Mouse (Mus musculus) right cerebral cortex, postnatal 14 days (tissue): ENCODE data around the gene Aco1.

Experiments used
- DNase-seq: peaks from one replicate; pipeline ENCODE4 v3.0.0; 2022

The Aco1 gene

DNA sequence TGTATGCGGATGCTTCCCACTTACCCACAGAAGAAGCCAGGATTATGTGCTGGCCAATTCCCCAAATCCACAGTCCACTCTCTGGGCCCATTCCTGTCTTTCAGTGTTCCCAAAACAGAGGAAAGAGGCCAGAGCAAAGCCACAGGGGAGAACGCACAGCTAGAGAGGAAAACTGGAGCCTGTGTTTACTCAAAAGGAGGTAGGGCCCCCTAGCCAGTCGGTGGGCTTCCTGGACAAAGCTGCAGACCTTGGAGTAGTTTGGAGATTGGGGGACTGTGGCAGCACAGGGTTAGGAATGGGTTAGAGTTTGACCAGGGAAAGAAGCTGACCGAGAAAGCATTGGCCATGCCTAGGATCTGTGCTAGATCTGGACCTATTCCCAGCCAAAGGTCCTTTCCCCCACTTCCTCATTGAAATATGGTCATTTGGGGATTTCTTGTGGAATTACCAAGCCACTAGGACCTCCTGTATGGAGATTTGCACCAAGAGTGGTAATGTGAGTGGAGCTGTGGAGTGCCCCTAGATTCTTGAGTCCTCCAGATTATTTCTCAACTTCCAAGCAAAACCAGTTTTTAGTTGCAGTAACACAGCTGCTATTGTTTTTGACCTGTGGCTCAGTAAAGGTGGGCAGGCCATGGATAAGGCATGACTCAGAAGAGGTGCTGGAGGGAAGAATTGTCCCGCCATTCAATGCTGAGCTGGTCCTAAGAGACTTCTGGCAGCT, 14.8 kb downstream of the Aco1 start:
- DNase-seq, result no peak

DNA sequence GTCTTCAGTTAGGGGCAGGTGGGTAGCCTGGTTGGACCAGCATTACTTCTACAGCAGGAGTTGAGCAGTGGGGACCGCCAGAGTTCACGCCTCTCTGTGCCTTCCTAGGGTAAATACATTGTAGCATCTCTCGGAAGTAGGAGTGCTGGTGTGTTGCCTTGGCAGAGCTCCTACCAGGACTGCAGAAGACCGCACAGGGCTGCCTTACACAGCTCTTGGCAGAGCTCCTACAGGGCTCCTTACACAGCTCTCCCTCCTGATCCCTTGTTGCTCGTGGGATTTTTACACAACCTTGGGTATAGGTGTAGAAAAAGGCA, 15.3 kb downstream of the Aco1 start:
- no peak for DNase-seq

DNA sequence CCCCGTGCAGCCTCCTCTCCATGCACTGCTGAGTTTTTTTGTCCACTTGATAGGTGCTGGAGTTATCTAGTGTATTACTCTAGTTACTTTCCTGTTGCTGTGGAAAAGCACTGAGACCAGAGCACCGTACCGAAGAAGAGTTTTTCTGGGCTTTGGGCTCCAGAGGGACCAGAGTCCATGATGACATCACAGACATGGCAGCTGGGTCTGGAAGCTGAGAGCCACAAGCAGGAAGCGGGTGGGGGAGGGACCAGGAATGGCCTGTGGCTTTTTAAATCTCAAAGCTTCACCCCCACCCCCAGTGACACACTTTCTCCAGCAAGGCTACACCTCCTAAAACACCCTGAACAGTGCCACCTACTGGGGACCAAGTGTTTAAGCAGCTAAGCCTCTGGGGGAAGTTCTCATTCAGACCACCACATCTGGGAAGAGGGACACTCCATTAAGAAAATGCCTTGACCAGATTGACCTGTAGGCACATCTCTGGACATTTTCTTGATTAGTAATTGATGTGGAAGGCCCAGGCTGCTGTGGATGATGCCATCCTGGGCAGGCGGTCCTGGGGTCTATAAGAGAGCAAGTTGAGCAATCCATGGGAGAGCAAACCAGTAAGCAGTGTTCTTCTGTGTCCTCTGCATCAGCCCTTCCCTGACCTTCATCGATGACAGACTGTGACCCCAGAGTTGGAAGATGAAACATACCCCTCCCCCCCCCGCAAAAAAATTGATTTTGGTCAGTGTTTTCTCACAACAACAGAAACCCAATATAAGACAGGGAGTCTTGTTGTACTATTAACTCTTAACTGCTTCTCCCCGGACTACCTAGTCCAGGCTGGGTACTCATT, 17.9 kb downstream of the Aco1 start:
- no peak for DNase-seq

DNA sequence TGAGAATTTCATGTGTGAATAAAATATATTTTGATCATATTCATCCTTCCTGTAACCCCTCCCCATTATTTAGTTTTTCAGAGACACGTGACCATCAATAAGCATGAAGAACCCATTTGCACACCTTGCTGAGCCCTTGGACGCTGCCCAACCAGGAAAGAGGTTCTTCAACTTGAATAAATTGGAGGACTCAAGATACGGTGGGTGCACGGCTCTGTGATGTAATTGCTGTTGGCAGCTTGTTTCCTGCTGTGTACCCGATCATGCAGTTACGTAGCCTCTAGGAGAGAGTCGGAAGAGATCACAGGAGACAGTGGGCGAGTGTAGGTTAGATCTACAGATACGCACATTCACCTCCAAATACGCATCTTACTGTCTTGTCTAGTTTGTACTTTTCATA, 20.8 kb downstream of the Aco1 start:
- DNase-seq, result no peak

DNA sequence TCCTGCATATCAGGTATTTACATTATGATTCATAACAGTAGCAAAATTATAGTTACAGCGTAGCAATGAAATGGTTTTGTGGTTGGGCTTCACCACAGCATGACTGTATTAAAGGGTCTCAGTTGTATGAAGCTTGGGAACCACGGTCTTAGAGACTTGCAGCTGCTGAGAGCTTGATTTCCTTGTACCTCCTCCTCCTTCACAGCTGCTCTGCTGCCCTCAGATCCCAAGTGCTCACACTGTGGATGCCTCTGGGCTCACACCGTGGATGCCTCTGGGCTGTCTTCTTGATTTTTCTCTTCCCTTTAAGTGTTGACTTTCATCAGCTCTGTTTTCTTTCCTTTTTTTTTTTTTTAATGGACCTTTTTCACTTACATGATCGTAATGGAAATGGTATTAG, 28.6 kb downstream of the Aco1 start:
- DNase-seq, result no peak

DNA sequence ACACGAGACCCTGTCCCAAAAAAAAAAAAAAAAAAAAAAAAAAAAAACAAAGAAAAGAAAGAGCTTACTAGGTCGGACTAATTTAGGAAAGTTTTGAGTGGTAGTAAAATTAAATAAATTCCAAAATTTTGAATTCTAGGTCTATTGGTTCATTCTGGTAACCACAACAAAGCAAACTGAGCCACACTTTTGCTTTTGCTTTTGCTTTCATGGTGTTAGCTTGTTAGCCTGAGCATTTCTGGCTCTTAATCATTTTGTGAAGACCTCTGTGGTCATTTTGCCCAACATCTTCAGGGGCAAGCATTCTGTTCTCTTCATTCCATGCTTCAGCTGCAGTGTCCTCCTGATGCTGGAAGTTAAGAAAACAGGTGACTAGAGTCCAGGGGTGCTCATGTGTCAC, 29.5 kb downstream of the Aco1 start:
- no peak for DNase-seq

DNA sequence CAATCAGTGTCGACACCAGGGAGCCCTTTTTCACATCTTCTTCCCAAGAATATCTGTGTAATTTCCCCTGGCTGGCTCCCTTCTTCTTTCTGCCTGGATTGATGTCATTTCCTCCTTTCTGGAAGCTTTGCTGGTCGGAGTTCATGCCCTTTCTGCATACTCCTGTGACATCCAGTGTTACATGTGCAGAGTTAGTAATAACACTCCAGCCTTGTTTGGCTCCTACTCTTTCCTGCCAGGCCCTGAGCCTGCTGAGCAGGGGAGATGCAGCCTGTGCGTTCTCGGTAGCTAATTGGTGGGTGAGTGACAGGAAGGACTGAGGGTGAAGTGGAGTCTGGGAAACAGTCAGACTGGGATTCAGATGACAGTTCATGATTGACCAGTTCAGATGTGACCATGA, 31.4 kb downstream of the Aco1 start:
- DNase-seq, result no peak

DNA sequence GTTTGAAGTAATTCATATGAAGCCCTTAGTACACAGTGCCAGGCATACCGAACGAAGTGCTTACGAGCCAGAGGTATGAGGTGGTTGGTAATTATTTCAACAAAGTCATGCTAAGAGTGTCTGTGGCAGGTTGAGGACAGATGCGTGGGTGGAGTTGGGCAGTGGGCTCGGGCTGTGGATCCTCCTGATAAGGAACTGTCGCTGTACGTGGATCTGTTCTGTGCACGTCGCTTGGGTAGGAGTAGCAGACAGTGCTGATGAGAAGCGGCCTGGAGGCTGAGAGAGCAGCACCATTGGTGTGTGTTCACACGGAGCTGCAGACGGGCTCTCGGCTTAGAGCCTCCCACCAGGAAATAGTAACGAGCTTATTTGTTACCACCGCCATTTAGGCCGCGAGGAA, 35.7 kb downstream of the Aco1 start:
- no peak for DNase-seq

DNA sequence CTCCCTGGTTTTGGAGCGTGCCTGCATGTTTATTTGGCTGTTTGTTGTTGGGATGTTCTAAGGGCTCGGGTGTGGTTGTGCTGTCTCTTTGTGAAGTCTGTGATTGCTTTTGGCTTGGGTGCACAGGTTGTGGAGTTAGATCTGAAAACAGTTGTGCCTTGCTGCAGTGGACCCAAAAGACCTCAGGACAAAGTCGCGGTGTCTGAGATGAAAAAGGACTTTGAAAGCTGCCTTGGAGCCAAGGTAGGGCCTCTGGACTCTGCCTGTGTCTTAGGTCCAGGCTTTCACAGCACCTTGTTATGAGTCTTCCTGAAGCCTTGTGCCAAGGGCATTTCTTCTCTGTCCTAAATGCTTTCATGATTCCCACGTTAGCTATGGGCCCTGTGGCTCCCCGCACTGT, 37.2 kb downstream of the Aco1 start:
- DNase-seq, result no peak

DNA sequence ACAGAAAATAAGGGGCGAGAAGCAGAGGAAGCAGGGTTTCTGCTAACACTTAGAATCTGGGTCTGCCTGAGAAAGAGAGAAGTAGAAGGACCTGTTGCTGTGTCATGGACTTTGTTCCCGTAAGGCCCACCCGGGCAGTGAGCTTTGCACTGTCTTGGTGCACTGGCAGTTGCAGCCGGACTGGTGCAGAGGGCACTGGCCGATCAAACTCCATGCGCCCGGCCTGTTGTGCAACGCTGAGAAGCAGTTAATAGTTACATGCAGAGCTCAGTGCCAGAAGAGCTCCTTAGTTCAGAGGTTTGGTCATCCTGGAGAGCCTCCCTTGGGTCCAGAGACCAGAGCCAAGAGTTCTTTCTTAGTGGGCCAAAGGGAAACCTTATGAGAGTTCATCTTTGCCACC, 38.8 kb downstream of the Aco1 start:
- no peak for DNase-seq

DNA sequence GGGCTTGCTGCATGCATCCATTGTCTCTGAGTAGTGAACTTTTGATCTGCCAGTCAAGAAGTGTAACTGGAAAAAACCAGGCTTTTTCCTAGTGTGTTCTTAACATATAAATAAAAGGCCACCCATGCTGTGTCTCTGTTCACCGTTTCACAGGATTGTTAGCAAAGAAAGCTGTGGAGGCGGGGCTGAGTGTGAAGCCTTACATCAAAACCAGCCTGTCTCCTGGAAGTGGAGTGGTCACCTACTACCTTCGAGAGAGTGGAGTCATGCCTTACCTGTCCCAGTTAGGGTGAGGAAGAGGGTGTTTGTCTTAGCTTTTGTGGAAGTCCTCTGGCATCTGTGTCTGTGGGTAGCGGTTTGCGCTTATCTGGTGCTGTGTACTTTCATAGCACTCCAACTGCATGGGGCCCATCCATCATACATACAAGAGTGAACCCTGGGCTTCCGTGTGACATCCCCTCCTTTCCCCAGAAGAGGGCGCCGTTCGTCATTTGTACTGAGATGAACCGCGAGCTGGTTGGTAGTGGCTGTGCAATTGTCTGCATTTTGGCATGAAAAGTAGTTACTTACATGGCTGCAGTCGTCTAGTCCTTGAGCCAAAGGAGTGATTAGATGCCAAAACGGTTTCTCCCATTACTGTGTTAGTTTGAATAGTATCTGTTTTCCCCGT, 39.9 kb downstream of the Aco1 start:
- peak; percentile 72 for DNase-seq

DNA sequence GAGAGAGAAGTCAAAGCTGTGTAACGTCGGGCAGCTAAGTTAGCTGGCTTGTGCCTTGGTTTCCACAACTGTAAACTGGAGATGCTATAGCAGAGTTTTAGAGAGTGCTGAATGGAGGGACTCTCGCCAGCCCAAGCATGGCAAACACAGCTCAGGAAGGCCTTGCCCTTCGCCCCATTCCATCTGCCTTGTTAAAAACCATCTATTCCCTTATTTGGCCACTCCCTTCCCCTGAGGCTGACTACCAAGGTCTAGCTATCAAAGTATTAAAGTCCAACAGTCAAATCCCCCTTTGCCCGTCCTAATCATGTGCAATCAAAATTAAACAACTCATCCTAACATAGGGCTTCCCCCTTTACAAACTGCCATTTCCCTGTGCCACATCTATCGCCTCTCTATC, 40.9 kb downstream of the Aco1 start:
- DNase-seq, result no peak

DNA sequence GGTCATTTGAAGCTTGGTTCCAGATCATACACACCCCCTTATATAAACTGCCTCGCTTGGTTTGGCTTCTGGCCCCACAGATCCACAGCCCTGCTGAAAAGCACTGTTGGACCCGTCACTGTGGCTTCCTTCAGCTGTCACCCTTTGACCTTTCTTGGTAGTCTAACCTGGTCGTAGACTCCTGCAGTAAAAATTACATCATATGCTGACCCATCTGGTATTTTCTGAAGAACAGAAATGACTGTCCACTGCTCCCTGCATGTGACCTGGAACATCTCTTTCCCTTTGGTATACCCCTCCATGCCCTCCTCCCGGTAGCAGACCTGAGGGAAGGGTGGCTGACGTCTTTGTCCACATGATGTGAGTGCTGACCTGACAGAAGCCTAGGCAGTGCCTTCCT, 41.6 kb downstream of the Aco1 start:
- DNase-seq, result no peak

DNA sequence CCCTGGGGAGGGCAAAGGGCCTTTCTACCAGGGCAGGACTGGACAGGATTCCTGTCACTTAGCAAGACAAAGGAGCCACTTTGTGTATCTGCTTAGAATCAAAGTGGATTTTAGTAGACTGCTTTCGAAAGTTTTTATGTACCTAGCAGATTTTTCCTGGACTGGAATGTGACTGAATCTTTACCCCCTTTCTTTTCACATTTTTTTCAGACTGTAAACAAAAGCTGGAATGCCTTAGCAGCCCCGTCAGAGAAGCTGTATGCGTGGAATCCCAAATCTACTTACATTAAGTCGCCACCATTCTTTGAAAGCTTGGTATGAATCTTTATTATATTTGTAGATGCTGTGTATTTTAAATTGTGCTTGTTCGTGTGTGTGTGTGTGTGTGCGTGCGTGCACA, 45.1 kb downstream of the Aco1 start:
- no peak for DNase-seq

DNA sequence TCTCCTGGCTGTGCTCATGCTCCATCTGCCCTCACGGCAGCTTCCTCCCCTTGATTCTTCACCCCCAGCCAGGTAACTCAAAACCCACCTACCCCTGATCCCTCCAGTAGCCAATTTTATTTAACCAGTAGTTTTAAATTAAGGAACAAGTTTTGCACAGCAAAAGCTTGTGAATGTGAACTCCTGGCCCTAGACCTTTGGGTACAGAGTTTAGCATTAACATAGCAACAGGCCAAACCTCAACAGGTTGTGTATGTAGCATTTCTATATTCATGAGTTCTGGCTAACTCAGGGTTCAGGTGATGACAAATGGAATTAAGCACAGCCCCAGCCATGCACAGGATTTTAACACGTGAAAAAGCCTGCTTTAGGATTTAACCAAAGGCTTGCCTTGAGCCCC, 49.4 kb downstream of the Aco1 start:
- DNase-seq, result no peak

DNA sequence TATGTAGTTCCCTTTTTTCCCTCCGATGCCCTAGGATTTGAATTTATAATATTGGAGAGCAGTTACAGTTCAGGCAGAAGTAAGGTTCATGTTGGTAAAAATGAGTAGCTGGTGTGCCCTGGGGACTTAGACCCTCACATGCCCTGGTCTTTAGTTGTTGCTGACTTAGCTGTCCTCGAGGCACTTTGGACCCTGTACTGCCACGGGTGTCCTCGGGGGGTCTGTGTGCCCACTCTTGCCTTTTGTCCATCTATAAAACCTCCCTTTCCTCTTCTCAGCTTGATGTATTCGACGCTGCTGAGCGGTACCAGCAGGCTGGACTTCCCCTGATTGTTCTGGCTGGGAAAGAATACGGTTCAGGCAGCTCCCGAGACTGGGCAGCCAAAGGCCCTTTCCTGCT, 50.6 kb downstream of the Aco1 start:
- no peak for DNase-seq

DNA sequence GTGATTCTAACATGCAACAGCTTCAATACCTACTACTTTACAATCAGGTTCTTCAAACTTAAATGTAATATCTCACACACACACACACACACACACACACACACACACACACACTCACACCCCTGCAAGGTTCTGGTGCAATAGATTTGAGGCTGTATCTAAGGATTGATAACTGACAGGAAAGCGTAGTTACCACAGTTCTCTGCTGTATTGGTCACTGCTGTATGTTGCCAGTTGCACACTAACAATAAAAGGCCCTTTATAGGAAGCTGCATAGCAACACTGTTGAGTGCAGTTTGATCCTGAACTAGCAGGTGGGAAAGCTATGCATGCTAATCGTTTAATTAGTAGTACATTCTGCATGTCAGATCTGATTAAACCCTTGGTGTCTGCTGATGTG, 52.5 kb downstream of the Aco1 start:
- DNase-seq, result no peak

DNA sequence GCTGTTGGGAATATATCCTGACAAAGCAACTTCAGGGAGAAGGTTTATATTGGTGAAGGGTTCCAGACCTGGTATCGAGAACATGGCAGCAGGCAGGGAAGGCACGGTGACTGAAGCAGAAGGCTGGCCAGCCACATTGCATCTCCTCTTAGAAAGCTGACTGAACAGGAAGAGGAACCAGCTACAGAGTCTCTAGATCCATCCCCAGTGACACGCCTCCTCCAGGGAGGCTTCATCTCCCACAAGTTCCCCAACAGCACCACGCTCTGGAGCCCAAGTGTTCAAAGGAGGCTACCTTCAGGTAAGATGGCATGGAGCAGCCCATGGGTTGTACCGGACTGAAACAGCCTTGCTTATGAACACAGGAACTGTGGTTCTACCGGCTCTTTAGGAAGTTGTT, 59.3 kb downstream of the Aco1 start:
- no peak for DNase-seq

DNA sequence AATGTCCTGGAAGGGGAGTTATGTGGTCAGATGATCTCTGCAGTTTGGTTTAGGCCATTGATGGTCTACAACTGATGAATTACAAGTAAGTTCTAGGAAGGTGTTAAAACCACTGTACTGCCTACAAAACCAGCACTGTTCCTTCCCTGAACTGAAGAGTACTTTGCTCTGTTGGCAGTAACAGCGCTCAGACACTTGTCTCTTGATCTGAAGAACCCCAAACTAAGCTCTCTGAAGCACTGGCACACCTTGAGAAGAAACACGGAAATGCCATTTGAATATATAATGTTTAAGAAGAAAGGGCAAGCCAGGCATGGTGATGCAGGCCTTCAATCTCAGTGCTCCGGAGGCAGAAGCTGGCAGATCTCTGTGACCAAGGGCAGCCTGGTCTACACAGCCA, 61.5 kb downstream of the Aco1 start:
- no peak for DNase-seq

DNA sequence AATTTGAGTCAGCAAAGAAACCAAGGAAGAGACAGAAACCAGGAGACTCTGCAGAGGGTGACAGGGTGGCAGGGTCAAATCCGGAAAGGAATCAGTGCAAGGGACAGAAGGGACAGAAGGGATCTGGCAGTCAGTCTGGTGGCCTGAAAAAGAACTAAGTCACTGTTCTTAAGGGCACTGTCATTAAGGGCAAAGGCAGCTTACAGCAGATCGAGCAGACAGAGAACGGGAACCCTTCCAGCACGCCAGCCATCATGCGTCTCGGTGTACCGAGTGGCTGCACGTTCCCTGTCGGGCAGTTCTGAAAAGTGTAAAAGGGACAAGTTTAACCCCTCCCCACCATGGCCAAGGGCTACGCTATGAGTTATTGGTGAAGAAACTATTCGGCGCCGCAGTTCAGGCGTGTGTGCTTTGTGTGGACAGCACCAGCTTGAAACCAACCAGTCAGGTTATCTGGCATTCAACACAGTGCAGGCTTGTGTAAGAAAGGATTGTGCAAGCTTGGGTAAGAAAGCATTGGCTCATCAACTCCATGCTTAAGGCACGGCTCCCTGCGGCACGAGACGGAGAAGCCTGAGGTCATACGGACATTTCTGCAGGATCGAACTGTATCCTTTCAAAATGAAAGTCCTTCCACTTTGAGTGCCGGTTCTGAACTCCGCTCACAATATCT, 62.5 kb downstream of the Aco1 start:
- no peak for DNase-seq

DNA sequence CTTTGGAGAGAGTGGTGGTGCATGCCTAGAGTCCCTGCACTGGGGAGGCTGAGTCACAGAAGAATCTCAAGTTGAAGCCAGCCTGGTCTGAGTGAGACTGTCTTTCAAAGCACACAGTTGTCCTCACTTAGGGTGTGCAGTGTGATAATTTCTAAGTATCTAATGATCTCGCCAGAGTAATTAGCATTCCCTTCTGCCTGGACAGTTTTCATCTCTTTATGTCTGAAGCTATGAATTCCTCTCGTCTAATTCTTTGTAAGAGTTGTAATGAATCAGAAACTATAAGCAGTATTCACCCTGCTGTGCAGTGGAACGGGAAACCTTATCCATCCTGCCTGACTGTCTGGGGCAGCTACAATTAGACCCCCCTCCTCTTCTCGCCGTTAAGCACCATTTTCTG, 64.8 kb downstream of the Aco1 start:
- no peak for DNase-seq

DNA sequence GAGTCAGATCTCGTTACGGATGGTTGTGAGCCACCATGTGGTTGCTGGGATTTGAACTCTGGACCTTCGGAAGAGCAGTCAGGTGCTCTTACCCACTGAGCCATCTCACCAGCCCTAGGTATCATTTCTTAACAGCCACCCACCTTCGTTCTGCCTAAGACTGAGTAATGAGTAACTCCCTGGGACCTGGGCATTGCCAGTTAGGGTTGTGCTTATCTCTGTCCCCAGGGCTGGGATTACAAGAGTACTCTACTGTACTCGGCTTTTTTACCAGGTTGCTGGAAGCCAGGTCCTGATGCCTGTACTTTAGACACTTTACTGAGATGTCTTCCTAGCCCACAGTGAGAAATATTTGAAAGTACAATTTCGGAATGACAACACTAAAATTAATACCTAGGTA, 69.3 kb downstream of the Aco1 start:
- DNase-seq, result no peak

DNA sequence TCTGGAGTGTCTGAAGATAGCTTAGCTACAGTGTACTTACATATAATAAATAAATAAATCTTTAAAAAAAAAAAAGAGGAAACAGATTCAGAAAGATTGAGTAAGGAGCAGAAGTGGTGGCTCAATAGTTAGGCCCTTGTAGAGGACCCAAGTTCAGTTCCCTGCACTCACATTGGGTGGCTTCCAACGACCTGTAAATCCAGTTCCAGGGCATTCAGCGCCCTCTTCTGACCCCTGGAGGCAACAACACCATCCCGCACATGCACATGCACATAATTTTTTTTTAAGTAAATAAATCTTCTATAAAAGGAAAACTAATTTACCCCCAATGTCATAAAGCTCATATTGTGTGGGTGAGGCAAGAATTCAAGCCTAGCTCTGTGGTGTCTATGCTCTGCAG, 75.0 kb downstream of the Aco1 start:
- DNase-seq, result no peak

DNA sequence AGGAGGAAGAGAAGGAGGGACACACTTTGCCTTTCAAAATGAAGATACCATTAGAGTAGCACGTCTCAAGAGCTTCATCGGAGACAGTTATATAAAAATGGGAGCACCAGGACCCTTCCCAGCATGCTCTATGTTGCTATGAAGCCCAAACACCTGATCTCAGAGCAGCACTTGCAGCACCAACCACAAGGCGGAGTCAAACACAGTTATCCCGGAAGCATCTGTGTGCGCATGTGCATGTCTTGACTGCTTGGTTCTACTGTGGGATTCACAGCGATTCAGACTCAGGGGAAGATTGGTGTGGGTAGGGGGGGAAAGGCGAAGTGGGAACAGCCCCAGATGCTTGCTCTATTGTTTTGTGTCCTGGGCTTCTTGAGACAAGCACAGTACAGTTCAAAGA, 75.5 kb downstream of the Aco1 start:
- no peak for DNase-seq
